Comparison of ENCODE assay signal across 24 mouse cellular contexts in the genomic region with DNA sequence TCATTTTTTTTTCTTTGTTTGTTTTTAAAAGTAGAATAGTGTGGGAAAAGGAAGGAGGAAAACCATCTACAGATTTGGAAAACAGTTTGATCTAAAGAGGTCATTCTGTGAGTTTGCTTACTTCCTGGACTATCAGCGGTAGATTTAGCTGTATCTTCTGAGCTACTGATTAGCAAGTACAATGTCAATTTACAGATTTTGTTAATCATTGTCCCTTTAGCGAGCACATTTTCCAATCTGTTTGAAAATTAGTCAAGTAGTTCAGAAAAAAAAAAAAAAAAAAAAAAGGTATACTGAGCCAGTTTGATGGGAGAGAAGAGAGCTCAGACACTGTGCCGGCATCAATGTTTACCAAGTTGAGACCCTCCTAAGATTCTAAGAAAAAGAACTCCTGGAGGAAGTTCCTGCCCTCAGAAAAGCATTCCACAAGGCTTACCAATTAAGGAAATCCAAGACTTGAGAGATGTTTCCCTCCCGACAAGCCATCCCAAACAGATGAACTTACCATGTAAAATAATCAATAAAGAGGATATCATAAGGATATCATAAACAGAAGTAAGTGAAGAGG.
"Had no signal": no experiment of that assay in that cellular context is flagged by ENCODE, and none has a peak within 500 bp of the region (broad histone marks: within the 10 kb centered on the region; RNA-seq: fewer than 3 reads in every experiment).

No protein-coding gene starts in this region.

- H3K4me1 ChIP-seq: intestine, embryonic 15.5 days; midbrain, embryonic 13.5 days; stomach, embryonic 15.5 days had no signal

- ATAC-seq: hindbrain, embryonic 16.5 days; intestine, embryonic 15.5 days; midbrain, embryonic 13.5 days; midbrain, embryonic 16.5 days had no signal

- H3K4me3 ChIP-seq: intestine, embryonic 15.5 days; left cerebral cortex, adult 2 months; limb, embryonic 12.5 days; limb, embryonic 15.5 days; lung, embryonic 15.5 days; megakaryocyte, embryonic 14.5 days; midbrain, embryonic 10.5 days; midbrain, embryonic 13.5 days; myocyte; neural tube, embryonic 13.5 days; stomach, embryonic 15.5 days had no signal

- H3K36me3 ChIP-seq: intestine, embryonic 15.5 days; limb, embryonic 12.5 days; limb, embryonic 15.5 days; lung, embryonic 15.5 days; midbrain, embryonic 10.5 days; midbrain, embryonic 13.5 days; neural tube, embryonic 13.5 days; stomach, embryonic 15.5 days had no signal

- H3K4me2 ChIP-seq: intestine, embryonic 15.5 days; limb, embryonic 12.5 days; limb, embryonic 15.5 days; lung, embryonic 15.5 days; midbrain, embryonic 13.5 days; neural tube, embryonic 13.5 days; stomach, embryonic 15.5 days had no signal

- H3K9me3 ChIP-seq: limb, embryonic 15.5 days; stomach, embryonic 15.5 days had no signal

- H3K27ac ChIP-seq: intestine, embryonic 15.5 days; left cerebral cortex, adult 2 months; limb, embryonic 12.5 days; limb, embryonic 15.5 days; liver, embryonic 14.5 days; lung, embryonic 15.5 days; midbrain, embryonic 10.5 days; midbrain, embryonic 13.5 days; neural tube, embryonic 13.5 days; stomach, embryonic 15.5 days had no signal

- H3K27me3 ChIP-seq: intestine, embryonic 15.5 days; limb, embryonic 12.5 days; limb, embryonic 15.5 days; lung, embryonic 15.5 days; megakaryocyte, embryonic 14.5 days; midbrain, embryonic 13.5 days; neural tube, embryonic 13.5 days; stomach, embryonic 15.5 days had no signal

- DNase-seq: kidney, postnatal 10 days; layer of hippocampus, postnatal 36 days; left cerebral cortex, postnatal 4 days; lung, adult 18-20 months; lung, postnatal 10 days; lung, postnatal 36 days; right cerebral cortex, postnatal 25 days; spleen, adult 18-20 months; thymus, adult 18-20 months; thymus, postnatal 36 days had no signal

- H3K9ac ChIP-seq: intestine, embryonic 15.5 days; limb, embryonic 12.5 days; limb, embryonic 15.5 days; liver, embryonic 14.5 days; lung, embryonic 15.5 days; midbrain, embryonic 13.5 days; neural tube, embryonic 13.5 days; stomach, embryonic 15.5 days had no signal
